Mouse (Mus musculus) testis, postnatal 10 days (tissue): ENCODE measurements around the gene Mcpt4.
"Not testable (repeated sequence)": the region's sequence is repeated elsewhere in the genome, so short reads cannot be mapped to it uniquely, and the experiment has no call there.

Experiments
- DNase-seq: peaks from one replicate; pipeline ENCODE4 v3.0.0; 2021; ENCODE audit warnings: low spot score

Mcpt4 gene

GRCm38 (mm10) chr14:56062213-56062612 is at the start of gene Mcpt4:
Gene Mcpt4 (minus strand): TSS chr14:56062313.
- not testable (repeated sequence) for DNase-seq

GRCm38 (mm10) chr14:56105447-56106180 is 43.5 kb upstream of the Mcpt4 start:
- DNase-seq: no peak

- DNase-seq: no peak
These were observed 42.9 kb upstream of the Mcpt4 start for GRCm38 (mm10) chr14:56105016-56105415.

DNA sequence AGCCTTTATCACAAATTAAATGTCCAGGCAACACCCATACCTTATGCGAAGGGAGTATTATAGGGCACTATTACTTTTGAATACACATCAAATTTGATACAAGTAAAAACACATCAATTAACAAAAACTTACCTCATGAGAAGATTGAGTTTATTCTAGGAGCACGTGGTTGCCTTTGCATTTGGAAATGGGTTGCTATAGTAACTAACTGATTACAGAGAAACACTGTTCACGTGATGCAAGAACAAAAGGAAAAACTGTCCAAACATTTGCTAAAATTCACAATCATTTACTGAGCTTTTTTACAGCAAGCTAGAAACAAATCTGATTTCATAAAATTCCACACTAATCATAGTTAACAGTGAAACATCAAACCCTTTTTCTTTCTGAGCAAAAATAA is 41.3 kb upstream of the Mcpt4 start:
- no peak for DNase-seq

DNA sequence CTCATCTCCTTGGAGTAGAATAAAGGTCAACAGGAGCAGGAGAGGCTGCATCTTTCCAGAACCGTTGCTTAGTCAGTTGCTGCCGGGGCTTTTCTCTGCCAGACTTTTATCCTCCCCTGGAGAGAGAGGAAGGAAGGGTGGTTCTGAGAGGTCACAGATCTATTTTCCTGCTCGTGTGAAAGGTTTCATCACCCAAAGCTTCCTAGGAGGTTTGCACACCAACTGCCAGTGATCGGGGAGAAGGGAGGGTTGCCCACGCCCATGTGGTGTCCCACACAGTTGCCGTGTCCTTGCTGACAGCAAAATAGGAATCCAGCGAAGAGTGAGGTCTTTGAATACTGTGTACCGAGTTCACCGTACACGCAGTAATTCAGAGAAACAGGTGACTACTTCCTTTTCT is 40.3 kb upstream of the Mcpt4 start, which contains the start of gene Ctsg:
Gene Ctsg, minus strand, starts transcription at position 189 of the 400 bp plus-strand sequence.
- no peak for DNase-seq

- no peak for DNase-seq
These were observed 36.8 kb upstream of the Mcpt4 start for GRCm38 (mm10) chr14:56098940-56099339.

DNA sequence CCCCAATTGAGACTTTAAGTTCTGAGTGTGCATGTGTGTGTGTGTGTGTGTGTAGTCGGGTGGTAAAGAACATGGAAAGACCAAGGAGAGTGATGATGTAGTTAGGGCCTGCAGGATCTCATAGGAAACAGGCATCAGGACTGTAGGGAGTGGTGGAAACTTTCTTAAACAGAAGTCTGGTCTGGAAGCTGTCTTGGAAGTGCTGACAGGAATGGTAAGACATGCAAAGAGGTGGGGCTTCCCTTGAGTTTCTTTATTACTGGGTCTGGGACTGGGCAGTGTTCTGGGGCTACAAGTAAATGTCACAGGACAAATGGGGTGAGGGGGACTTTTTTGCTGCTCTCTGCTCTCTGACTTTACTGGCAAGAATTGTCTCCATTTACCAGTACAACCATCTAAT is 35.5 kb upstream of the Mcpt4 start:
- no peak for DNase-seq

DNA sequence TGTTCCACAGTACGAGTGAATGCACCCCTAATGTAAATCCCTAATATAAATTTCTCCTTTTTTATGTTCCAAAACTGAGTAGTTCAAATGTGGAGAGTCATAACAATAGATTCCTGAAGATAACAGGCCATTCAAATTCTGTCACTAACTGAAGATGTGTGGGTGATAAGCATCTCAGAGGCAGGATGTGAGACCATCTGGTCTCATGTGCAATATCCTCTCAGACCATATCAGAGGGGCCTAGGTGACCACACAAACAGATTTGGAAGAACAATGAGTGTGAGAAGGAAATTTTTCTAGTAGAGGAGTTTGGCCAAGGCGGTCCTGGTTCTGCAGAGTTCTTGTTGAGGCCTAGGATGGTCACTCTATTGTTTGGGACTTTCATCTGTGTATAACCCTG is 31.2 kb upstream of the Mcpt4 start:
- no peak for DNase-seq

DNA sequence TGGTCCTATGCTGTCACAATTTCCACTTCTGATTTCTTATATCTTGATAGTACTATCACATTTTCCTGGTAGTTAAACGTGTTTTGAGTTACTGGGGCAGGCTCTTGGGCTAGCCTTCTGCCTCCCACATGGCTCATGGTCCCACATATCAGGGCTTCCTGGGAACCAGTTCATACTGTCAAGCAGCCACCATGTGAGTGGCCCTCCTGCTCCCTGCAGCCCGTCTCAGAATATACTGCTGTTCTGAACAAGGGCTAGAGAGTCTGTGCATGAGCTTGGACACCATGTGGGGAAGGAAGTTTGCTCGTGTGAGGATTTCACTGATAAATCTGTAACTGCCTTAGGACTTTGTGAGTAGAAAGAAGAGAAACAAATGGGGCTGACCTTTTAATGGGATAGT is 24.6 kb upstream of the Mcpt4 start:
- DNase-seq: no peak

DNA sequence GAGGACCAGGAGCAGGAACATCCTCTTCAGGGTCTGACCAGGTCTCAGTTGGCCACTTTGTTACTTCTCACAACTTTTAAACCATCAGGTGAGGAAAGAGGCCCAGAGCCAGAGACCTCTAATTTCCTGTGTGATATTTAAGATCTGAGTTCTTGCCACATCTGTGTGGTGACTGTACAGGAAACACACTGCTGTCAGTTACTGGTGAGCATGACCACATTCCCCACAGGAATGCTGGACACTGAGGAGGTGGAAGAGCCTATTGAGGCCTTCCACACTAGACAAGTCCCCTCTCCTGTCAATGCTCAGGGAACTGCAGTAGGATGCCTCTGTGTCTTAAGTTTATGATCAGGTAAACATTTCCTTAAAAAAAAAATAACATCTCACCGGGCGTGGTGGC is 23.1 kb upstream of the Mcpt4 start, which contains the start of gene Mcpt8:
Gene Mcpt8, minus strand, starts transcription at position 107 of the 400 bp plus-strand sequence.
- no peak for DNase-seq

DNA sequence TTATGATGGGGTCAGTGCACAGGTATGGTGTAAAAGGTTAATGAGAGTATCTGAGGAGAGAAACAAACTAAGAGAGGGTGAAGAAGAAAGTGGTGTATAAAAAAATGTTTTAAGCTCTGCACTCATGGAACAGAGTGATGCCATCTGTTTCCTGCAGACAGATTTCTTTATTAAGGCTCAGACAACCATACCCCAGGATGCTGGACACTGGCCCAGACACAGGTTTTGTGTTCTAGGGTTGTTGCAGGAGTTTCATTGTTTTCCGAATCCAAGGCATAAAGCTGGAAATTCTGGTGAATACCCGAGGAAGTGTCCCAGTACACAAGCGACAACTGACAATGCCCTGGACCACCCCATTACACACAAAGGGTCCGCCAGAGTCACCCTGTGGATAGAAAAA is 19.9 kb upstream of the Mcpt4 start:
- DNase-seq: no peak

DNA sequence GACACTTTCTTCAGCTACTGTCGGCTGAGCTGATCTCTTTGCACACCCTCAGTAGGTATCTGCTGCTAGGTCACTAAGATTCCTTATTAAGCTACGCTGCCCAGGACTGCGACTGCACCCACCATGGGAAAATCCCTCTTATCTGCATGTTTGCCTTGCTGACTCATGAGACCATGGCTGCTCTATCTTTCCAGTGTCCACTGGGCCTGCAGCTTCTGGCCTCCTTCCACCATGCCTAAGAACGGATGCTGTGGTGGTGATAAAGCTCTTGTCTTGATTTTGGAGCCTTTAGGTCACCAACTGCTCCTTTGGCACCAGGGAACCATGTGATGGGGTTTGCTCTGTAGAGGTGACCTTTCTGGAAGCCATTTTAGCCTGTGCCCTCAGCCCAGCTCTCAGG is 4.4 kb downstream of the Mcpt4 start:
- no peak for DNase-seq

- DNase-seq: no peak
These were observed 6.7 kb downstream of the Mcpt4 start for GRCm38 (mm10) chr14:56055408-56055807.

DNA sequence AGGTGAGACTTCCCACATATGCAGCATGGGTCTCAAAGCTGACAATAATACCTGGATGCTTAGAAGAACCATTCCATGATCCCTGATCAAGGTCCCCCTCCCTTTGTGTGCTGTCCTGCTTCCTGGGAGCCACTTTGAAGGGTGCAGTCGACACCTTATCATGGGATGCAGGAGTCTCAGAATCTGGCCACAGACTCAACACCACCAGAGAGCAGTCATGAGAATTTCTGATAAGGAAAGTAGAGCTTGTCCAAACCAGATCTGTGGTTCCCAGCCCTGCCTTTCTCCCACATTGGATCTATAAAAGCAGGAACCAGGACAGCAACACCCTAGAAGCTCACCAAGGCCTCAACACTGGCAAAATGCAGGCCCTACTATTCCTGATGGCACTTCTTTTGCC is 20.3 kb downstream of the Mcpt4 start, which contains the start of gene Mcpt2:
Gene Mcpt2, plus strand, starts transcription at position 250 of the 400 bp plus-strand sequence.
- DNase-seq: not testable (repeated sequence)

- no peak for DNase-seq
These were observed 27.7 kb downstream of the Mcpt4 start for GRCm38 (mm10) chr14:56034433-56034832.

DNA sequence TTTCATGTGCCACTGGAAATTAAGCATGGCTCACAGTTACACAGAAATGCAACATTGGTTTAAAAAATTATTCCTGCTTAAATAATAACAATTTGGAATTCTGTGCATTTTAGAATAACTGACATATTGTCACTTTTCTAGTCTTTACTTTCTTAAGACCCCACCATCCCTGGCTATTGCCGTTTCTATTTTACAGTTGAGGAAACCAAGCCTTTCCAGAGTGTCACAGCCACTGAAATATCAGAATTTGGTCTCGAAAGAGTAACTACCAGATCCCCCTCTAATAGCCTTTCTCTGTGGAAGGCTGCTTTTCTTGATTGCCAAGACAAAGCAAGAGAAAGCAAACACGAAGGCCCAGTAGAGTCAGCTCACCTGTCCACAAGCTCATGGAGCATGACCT is 31.7 kb downstream of the Mcpt4 start, which contains the start of gene Mcpt9:
Gene Mcpt9, minus strand, starts transcription at position 101 of the 400 bp plus-strand sequence.
- DNase-seq: not testable (repeated sequence)

DNA sequence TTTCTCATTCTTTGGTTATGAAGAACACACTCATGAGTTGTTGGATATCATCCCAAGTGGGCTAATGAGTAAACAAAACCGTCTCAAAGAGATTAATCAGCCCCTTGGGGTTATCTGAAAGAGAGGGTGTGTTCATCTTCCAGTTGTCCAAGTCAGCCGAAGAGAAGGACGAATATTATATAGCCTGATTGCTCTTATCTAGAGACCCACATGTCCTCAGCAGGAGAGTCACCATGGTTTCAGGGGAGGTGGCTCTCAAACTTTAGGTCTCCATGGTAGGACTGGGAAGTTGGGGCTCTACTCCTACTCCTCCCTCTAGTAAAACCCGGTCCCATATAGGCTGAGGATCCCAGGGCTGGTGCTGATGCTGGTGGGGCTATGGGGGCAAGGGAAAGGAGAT is 40.8 kb downstream of the Mcpt4 start:
- not testable (repeated sequence) for DNase-seq

DNA sequence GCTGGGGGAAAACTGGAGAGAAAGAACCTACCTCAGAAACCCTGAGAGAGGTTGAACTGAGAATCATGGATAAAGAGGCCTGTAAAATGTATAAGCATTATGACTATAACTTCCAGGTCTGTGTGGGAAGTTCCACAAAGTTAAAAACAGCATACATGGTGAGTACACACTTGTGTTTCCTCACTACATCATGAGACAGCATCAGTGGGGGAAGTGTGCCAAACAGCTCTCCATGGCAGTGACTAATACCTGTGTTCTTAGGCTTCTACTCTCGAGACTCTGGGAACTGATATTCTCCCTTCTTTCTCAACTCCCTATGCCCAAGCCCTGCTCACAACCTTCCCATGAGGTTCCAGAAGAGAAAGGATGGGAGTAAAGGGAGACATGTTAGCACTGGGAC is 42.7 kb downstream of the Mcpt4 start:
- DNase-seq: no peak

DNA sequence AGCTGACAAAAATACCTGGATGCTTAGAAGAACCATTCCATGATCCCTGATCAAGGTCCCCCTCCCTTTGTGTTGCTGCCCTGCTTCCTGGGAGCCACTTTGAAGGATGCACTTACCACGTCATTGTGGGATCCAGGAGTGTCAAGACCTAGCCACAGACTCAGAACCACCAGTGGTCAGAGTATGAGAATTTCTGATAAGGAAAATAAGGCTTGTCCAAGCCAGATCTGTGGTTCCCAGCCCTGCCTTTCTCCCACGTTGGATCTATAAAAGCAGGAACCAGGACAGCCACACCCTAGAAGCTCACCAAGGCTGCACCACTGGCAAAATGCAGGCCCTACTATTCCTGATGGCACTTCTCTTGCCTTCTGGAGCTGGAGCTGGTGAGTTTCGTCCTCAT is 44.4 kb downstream of the Mcpt4 start, which contains the start of gene Mcpt1:
Gene Mcpt1, plus strand, starts transcription at position 301 of the 400 bp plus-strand sequence.
- not testable (repeated sequence) for DNase-seq

DNA sequence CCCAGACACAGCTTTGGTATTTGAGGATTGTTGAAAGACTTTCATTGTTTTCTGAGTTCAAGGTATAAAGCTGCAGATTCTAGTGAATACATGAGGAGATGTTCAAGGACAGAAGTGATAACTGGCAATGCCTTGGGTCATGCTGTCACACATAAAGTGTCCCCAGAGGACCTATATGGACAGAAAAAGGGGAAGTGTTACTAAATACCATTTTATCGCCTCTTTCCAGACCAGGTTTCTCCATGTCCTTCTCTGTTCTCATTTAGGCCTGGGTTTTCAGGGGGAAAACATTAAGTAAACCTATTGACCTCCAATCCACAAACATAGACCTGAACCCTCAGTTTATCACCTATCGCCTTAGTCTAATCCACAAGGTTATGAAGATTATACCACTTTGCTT is 48.2 kb downstream of the Mcpt4 start:
- DNase-seq: no peak

- DNase-seq: no peak
These were observed 49.0 kb downstream of the Mcpt4 start for GRCm38 (mm10) chr14:56013147-56013546.
